Mouse (Mus musculus): Measurements from ENCODE around the gene Ror2. TPM values are rescaled to one million over a fixed set of nuclear protein-coding genes. Genes with fewer than 3 reads are reported as not detected.
A peak's percentile ranks its signal among the peaks of the same experiment; 100 is the strongest.

Gene Ror2
- polyA plus RNA-seq, 1 experiment from 2014 or later = 25.8 TPM

DNA sequence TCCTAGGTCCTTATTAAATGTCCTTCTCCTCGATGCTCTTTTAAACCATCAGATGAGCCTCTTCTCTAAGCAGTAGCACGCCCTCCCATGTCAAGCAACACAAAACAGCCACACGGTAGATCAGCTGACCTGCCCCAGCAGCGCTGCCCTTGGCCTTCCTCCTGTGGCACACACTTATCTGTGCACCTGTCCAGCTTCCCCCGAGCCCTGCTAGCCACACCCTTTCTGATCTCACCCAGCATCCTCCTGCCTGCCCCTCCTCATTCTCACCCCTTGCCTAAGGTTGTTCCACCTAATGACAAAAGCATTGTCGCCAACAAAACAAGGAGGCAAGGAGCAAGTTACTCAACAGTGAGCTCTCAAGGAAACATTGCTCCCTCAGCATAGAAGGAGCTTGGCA is 18.1 kb downstream of the Ror2 start:
- Histone ChIP-seq H3K36me3 (no peaks in the 10 kb centered on the region), H3K27ac (peak overlapping the region; percentile 39; the same call in 1 of the 2 replicates), H3K9me3 (no peaks in the 10 kb centered on the region), H3K27me3 (ENCODE audit: insufficient read depth, poor library complexity, severe bottlenecking) (no peaks in the 10 kb centered on the region), H3K4me1 (peaks cover 68% of the 10 kb centered on the region), H3K4me3 (no peak overlapping the region)
- 56% methylated on average over 6 of the region's 6 CpGs for WGBS
- DNase-seq (ENCODE audit: low spot score) = no peak

DNA sequence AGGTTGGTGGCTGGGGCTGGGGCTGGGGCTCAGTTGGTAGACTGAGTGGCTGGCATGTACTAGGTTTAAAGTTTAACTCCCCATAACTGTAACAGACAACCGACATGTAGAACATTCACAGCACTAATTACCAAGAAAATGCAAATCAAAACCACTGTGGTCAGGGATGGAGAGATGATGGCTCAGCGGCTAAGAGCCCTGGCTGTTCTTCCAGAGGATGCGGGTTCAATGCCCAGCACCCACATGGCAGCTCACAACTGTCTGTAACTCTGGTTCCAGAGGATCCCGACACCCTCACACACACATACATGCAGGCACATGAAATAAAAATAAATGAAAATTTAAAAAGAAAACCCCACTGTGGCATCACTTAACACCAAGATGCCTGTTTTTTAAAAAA is 18.8 kb downstream of the Ror2 start:
- Histone ChIP-seq H3K4me3 (no peak overlapping the region), H3K4me1 (peaks cover 69% of the 10 kb centered on the region), H3K36me3 (no peaks in the 10 kb centered on the region), H3K9me3 (no peaks in the 10 kb centered on the region), H3K27ac (0 out of 2 replicates have a peak overlapping the region, but pooled peaks have one; percentile 39), H3K27me3 (ENCODE audit: insufficient read depth, poor library complexity, severe bottlenecking) (no peaks in the 10 kb centered on the region)
- no peak for DNase-seq (ENCODE audit: low spot score)
- 90% methylated on average over 4 of the region's 4 CpGs for WGBS

DNA sequence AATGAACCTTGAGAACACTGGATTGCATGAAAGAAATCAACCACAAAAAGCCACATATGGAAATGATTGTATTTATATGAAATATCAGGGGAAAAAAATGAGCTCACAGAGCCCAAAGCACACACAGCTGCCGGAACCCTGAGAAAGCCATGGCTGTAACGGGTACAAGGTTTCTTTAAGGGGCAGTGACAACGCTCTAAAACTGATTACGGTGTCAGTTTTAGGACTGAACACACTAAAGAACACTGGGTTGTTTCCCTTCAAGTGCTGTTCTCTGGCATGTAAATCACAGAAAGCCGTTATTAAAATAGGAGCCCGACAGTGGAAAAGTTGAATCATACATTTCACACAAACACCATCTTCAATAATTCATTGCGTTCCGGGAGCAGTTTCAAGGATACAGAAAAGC is 19.4 kb downstream of the Ror2 start:
- no peaks in the 10 kb centered on the region for H3K36me3 ChIP-seq
- no peak for DNase-seq (ENCODE audit: low spot score)
- no peaks in the 10 kb centered on the region for H3K9me3 ChIP-seq
- peaks cover 69% of the 10 kb centered on the region for H3K4me1 ChIP-seq
- H3K27ac ChIP-seq = no peak overlapping the region
- WGBS = 78% methylated on average over 8 of the region's 8 CpGs
- no peak overlapping the region for H3K4me3 ChIP-seq
- no peaks in the 10 kb centered on the region for H3K27me3 ChIP-seq (ENCODE audit: insufficient read depth, poor library complexity, severe bottlenecking)

DNA sequence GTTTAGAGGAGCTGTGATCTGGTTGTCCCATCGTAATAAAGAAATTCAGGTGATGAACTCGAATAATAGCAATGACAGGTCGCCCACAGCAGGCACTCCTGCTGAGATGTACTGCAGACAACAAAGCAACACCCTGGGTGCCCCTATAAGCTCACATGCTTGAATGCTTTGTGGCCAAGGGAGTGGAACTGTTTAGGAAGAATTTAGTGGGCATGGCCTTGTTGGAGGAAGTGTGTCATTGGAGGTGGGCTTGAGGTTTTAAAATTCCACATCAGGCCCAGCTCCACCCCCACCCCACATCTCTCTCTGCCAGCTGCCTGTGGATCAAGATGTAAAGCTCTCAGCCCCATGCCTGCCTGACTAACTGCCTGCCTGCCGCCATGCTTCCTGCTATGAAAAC is 21.0 kb downstream of the Ror2 start:
- DNase-seq (ENCODE audit: low spot score) = no peak
- Histone ChIP-seq H3K27me3 (ENCODE audit: insufficient read depth, poor library complexity, severe bottlenecking) (no peaks in the 10 kb centered on the region), H3K36me3 (no peaks in the 10 kb centered on the region), H3K4me1 (peaks cover 77% of the 10 kb centered on the region), H3K4me3 (no peak overlapping the region), H3K9me3 (no peaks in the 10 kb centered on the region), H3K27ac (no peak overlapping the region)
- WGBS = 97% methylated on average over 4 of the region's 4 CpGs

DNA sequence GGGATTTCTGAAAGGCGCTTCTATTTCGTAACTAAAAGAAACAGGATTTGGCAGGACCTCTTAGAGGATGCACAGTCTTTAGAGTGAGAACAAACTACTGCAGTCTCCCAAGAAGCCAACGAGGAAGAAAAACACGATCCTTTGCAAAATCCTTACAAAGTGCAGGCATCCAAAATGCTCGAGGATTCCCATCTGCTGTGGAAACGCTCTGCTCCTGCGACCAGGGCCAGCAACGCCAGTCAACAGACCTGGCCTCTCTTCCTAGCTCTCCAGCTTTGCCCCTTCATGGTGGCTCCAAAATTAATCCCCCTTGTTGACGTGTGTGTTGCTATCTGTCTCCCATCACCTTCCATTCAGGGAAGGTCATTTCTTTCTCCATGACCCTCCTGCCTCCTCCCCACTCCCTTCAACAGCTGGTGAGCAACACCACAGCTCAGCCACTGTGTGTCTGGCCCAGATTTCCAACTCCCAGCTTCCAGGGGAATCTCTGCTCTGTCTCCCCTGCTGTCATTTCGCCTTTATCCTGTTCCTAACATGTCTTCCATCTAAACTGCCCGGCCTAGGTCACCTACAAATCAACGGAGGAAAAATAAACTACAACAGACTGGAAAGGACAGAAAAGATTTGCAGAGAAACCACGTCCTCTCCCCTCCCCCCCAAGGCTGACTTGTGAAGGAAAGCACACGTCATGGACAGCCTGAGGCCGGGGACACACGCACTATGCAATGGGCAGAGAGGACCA is 23.2 kb downstream of the Ror2 start:
- Histone ChIP-seq H3K27ac (peak overlapping the region; percentile 89), H3K9me3 (no peaks in the 10 kb centered on the region), H3K36me3 (no peaks in the 10 kb centered on the region), H3K4me3 (peak overlapping the region; percentile 25), H3K4me1 (peaks cover 75% of the 10 kb centered on the region), H3K27me3 (ENCODE audit: insufficient read depth, poor library complexity, severe bottlenecking) (no peaks in the 10 kb centered on the region)
- peak; percentile 86 for DNase-seq (ENCODE audit: low spot score)
- 29% methylated on average over 16 of the region's 16 CpGs for WGBS

DNA sequence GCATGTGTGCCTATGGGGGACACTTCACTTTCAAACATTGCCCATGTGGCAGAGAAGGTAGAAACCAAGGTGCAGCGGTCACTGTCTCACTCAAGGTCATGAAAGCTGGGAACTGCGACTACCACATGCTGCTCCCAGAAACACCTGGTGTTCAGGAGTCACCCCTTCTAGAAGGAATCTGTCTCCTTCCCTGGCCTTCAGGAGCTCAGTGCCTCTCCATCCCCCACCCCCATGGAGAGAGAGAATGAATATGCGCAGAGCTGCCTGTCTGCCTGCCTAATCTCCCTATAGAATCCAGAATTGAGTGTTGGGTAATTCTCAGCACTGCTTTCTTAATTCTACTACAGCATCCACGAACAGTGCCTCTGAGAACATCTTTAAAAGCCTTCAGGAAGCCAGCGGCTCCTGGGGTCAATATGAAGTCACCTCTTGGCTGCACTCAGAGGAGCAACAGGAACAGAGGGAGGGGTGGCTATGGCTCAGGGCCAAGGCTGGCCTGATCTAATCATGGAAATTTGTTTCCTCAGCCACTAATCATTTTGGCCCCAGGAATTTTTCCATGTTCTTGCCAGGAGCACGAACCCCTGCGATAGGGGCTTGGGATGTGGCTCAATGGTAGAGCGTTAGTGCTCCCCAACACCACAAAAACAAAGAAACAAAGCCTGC is 24.7 kb downstream of the Ror2 start:
- DNase-seq (ENCODE audit: low spot score) = no peak
- Histone ChIP-seq H3K36me3 (no peaks in the 10 kb centered on the region), H3K27ac (peak overlapping the region; percentile 89), H3K4me1 (peaks cover 77% of the 10 kb centered on the region), H3K27me3 (ENCODE audit: insufficient read depth, poor library complexity, severe bottlenecking) (no peaks in the 10 kb centered on the region), H3K9me3 (no peaks in the 10 kb centered on the region), H3K4me3 (peak overlapping the region; percentile 33; the same call in 1 of the 2 replicates)
- WGBS = 43% methylated on average over 8 of the region's 8 CpGs

DNA sequence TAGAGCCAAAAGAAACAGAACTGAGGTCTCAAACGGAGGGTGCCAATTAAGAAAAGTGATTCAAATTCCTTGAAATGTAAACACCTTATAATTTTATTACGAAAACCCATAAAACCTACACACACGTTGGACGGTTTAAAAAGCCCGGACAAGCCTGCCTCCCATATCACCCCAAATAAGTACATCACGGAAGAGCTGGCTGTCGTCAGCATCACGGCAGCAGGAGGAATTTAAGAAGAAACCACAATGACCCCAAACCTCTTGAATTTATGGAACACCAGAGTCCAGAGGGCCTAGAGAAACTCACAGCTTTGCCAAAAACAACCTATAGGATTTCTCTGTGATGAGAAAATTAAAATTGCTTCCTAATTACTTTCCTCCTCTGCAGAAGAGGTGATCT is 27.0 kb downstream of the Ror2 start:
- no peak for DNase-seq (ENCODE audit: low spot score)
- 64% methylated on average over 8 of the region's 8 CpGs for WGBS
- peaks cover 83% of the 10 kb centered on the region for H3K4me1 ChIP-seq
- H3K4me3 ChIP-seq = no peak overlapping the region
- no peaks in the 10 kb centered on the region for H3K27me3 ChIP-seq (ENCODE audit: insufficient read depth, poor library complexity, severe bottlenecking)
- H3K36me3 ChIP-seq = no peaks in the 10 kb centered on the region
- no peaks in the 10 kb centered on the region for H3K9me3 ChIP-seq
- H3K27ac ChIP-seq = no peak overlapping the region

DNA sequence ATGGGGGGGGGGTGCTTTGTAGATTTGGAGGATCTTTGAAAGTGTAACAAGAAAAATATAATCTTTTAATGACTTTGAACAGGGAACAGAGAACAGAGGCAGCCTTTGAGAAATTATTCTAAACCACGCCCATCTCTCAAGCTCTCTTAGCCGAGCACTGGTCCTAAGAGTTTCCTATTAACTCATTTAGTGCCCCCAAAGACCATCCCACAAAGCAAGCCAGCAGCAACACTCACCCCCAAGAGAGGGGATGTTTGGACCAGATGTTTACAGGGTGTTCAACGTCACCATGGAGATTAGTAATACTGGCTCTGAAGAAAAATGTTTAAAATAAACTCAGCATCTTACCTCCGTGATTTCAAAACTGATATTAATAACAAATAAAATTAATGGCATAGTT is 27.4 kb downstream of the Ror2 start:
- Histone ChIP-seq H3K4me1 (peaks cover 81% of the 10 kb centered on the region), H3K36me3 (no peaks in the 10 kb centered on the region), H3K27ac (no peak overlapping the region), H3K27me3 (ENCODE audit: insufficient read depth, poor library complexity, severe bottlenecking) (no peaks in the 10 kb centered on the region), H3K4me3 (no peak overlapping the region), H3K9me3 (no peaks in the 10 kb centered on the region)
- no peak for DNase-seq (ENCODE audit: low spot score)
- 73% methylated on average over 4 of the region's 4 CpGs for WGBS

DNA sequence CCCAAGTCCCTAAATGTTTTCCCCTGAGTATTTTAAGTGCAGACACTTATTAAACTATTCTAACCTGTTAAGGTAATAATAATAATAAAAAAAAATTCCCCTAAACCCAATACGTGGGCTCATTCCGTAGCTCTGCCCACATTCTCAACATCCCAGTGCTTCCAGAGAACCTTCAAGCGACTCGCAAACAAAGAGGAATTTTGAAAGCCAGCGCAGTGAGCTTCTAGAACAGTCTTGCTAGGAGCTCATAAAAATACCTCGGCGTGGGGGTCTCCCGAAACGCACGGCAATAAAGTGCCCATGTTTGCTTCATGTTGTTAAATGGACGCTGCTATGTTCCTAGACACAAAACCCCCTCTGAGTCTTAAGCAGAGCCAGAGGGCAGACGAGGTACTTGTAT is 32.7 kb downstream of the Ror2 start:
- H3K9me3 ChIP-seq = no peaks in the 10 kb centered on the region
- H3K36me3 ChIP-seq = no peaks in the 10 kb centered on the region
- H3K27me3 ChIP-seq (ENCODE audit: insufficient read depth, poor library complexity, severe bottlenecking) = no peaks in the 10 kb centered on the region
- peaks cover 57% of the 10 kb centered on the region for H3K4me1 ChIP-seq
- no peak overlapping the region for H3K4me3 ChIP-seq
- WGBS = 90% methylated on average over 12 of the region's 12 CpGs
- no peak for DNase-seq (ENCODE audit: low spot score)
- H3K27ac ChIP-seq = no peak overlapping the region

DNA sequence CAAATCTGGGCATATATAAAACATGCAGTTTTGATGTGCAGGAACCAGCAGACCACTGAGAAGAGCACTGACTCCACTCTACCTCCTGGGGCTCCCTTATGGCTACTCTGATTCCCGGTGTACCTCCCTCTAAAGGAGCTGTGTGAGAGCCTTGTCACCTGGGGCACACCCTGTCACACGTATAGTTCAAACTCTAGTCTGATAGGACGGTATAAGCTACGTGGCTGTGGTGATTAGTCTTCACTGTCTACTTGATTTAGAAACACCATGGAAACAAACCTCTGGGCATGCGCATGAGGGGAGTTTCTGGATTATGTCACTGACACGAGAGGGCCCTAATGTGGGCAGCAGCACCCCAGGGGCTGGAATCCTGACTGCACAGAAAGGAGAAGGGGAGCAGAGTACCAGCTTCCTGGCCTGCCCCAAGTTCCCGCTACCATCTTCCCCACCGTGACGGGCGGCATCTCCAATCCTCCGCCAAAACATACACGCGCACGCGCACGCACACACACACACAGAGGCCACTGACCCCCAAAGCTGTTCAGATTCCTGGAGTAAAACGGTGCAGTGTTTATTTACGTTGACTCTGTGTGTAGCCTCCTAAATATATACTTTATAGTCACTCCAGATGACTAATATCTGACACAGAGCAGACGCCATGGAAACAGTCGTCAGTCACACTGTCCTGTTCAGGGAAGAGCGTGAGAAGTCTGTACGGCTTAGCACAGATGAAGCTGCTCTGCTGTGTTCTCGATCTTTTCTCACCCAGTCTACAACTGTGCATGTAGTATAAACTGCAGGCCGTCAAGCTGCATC is 37.1 kb downstream of the Ror2 start:
- Histone ChIP-seq H3K27me3 (ENCODE audit: insufficient read depth, poor library complexity, severe bottlenecking) (no peaks in the 10 kb centered on the region), H3K4me1 (peaks cover 70% of the 10 kb centered on the region), H3K36me3 (no peaks in the 10 kb centered on the region), H3K4me3 (peak overlapping the region; percentile 9; the same call in 1 of the 2 replicates), H3K9me3 (no peaks in the 10 kb centered on the region), H3K27ac (peak overlapping the region; percentile 74)
- no peak for DNase-seq (ENCODE audit: low spot score)
- 58% methylated on average over 24 of the region's 24 CpGs for WGBS

DNA sequence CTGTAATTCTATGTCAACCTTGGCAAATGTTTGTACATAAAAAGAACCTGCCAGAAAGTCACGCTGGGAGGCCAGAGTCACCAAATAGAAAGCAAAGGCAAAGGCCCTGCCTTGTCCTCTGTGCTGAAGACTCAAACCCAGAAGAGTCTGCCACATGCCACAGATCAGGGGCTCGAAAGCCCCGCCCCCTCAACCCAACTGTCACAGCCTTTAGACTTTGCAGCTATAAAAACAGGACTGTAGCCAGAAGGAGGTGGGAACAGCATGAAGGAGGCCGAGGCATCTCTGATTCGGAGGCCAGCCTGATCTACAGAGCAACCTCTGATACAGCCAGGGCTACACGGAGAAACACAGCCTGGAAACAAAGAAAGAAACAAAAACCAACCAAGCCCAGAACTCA is 37.8 kb downstream of the Ror2 start:
- Histone ChIP-seq H3K27me3 (ENCODE audit: insufficient read depth, poor library complexity, severe bottlenecking) (no peaks in the 10 kb centered on the region), H3K9me3 (no peaks in the 10 kb centered on the region), H3K27ac (peak overlapping the region; percentile 74), H3K4me3 (no peak overlapping the region), H3K36me3 (no peaks in the 10 kb centered on the region), H3K4me1 (peaks cover 75% of the 10 kb centered on the region)
- no peak for DNase-seq (ENCODE audit: low spot score)
- WGBS = 42% methylated on average over 6 of the region's 6 CpGs

DNA sequence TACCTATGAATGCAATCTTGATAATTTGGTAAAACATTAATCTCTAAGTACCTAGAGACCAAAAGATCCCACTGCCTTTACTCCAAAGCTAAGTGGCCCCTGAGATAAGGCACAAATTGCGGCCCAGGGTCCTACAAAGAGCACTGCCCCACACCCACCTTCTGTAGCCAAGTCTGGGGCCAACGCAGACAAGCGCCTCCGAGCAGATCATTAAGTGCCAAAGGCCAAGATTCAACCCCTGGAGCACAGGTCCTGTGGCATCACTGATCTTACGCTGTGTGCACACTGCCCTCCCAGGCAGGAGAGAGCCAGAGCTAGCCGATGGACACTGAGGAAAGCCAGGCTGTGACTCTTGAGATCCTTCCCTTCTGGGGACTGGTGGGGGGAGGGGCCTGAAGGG is 38.7 kb downstream of the Ror2 start:
- Histone ChIP-seq H3K27ac (peak overlapping the region; percentile 74; the same call in 1 of the 2 replicates), H3K9me3 (no peaks in the 10 kb centered on the region), H3K36me3 (peaks cover 7% of the 10 kb centered on the region), H3K27me3 (ENCODE audit: insufficient read depth, poor library complexity, severe bottlenecking) (no peaks in the 10 kb centered on the region), H3K4me3 (peak overlapping the region; percentile 16; the same call in 1 of the 2 replicates), H3K4me1 (peaks cover 67% of the 10 kb centered on the region)
- WGBS = 40% methylated on average over 6 of the region's 6 CpGs
- no peak for DNase-seq (ENCODE audit: low spot score)

DNA sequence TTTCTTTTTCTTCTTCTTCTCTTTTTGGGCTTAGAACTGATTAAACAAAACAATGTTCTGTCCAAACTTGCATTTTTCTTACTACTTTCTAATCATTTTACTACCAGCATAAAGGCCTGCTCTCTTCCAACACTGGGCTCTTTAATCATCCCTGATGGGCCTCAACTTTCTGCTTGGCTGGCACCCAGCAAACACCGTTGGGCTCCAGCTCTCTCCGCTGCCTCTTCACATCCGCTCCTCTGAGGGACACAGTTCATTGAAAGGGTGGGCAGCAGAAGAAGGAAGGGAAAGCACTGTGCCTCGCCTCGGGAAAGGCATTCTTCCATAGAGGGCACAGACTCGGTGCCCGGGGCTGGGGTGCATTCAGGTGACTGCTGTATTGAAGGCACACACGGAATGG is 41.8 kb downstream of the Ror2 start:
- no peaks in the 10 kb centered on the region for H3K27me3 ChIP-seq (ENCODE audit: insufficient read depth, poor library complexity, severe bottlenecking)
- no peak for DNase-seq (ENCODE audit: low spot score)
- H3K9me3 ChIP-seq = no peaks in the 10 kb centered on the region
- WGBS = 78% methylated on average over 8 of the region's 8 CpGs
- H3K36me3 ChIP-seq = peaks cover 20% of the 10 kb centered on the region
- H3K27ac ChIP-seq = no peak overlapping the region; the same call in 1 of the 2 replicates
- H3K4me1 ChIP-seq = peaks cover 67% of the 10 kb centered on the region
- H3K4me3 ChIP-seq = no peak overlapping the region
